Mouse (Mus musculus) testis, adult 2 months (tissue): Measurements from ENCODE around the gene Gm21992. TPM values are rescaled to one million over a fixed set of nuclear protein-coding genes. Genes with fewer than 3 reads are reported as not detected.
"Not testable (repeated sequence)": the region's sequence is repeated elsewhere in the genome, so short reads cannot be mapped to it uniquely, and the experiment has no call there.

Experiments
- H3K27ac ChIP-seq: fragments of 200-500 bp; 2 replicates; pipeline ENCODE4 v1.5.1; 2012; ENCODE audit warnings: low read depth, low read length; ENCODE audit not compliant: control insufficient read depth, insufficient read depth
- H3K27me3 ChIP-seq: fragments of 200-500 bp; 2 replicates; pipeline ENCODE4 v1.6.1; 2012; ENCODE audit warnings: mild to moderate bottlenecking, low read length, moderate library complexity; ENCODE audit not compliant: control insufficient read depth, insufficient read depth
- H3K36me3 ChIP-seq: fragments of 200-500 bp; 2 replicates; pipeline ENCODE4 v1.6.1; 2012; ENCODE audit warnings: mild to moderate bottlenecking, low read length; ENCODE audit not compliant: control insufficient read depth, insufficient read depth
- H3K4me1 ChIP-seq: fragments of 200-500 bp; 2 replicates; pipeline ENCODE4 v1.6.1; 2012; ENCODE audit warnings: low read length; ENCODE audit not compliant: control insufficient read depth, insufficient read depth
- H3K4me3 ChIP-seq: fragments of 200-500 bp; 2 replicates; pipeline ENCODE4 v1.5.1; 2012; ENCODE audit warnings: low read depth, mild to moderate bottlenecking, low read length, moderate library complexity, mixed read lengths; ENCODE audit not compliant: control insufficient read depth
- CTCF ChIP-seq: fragments of 200-500 bp; IDR thresholded peaks from 2 replicates; pipeline ENCODE4 v1.5.1; 2012; ENCODE audit warnings: low read depth, mild to moderate bottlenecking, inconsistent platforms, low read length, moderate library complexity; ENCODE audit not compliant: control insufficient read depth, insufficient read depth, insufficient replicate concordance
- POLR2A ChIP-seq: fragments of 200-500 bp; IDR thresholded peaks from 2 replicates; pipeline ENCODE4 v1.6.1; 2012; ENCODE audit warnings: low read depth, mild to moderate bottlenecking, inconsistent platforms, low read length, moderate library complexity; ENCODE audit not compliant: control insufficient read depth
- polyA plus RNA-seq: library from polyadenylated mRNA; depleted of rRNA; stranded (reverse); fragments of >200 nt; gene quantifications from 2 replicates; pipeline ENCODE4 v1.2.3, GENCODE M21; 2012

The Gm21992 gene
- polyA plus RNA-seq, 1 experiment: 9.4 TPM

- Histone ChIP-seq H3K27me3 (no peaks in the 10 kb centered on the region), H3K4me1 (peaks cover 21% of the 10 kb centered on the region), H3K36me3 (no peaks in the 10 kb centered on the region; the same call in none of the 2 replicates), H3K4me3 (no peak overlapping the region), H3K27ac (no peak overlapping the region)
- TF ChIP-seq CTCF: no peak
- no peak for TF ChIP-seq POLR2A
These were observed 24.7 kb upstream of the Gm21992 start for GRCm38 (mm10) chr19:4836096-4836495.

- Histone ChIP-seq H3K27me3 (no peaks in the 10 kb centered on the region), H3K4me1 (peaks cover 16% of the 10 kb centered on the region), H3K36me3 (no peaks in the 10 kb centered on the region), H3K4me3 (no peak overlapping the region), H3K27ac (no peak overlapping the region)
- TF ChIP-seq CTCF (no peak), POLR2A (no peak)
These were observed 22.6 kb upstream of the Gm21992 start for GRCm38 (mm10) chr19:4833977-4834376.

- Histone ChIP-seq H3K36me3 (no peaks in the 10 kb centered on the region), H3K27ac (no peak overlapping the region), H3K27me3 (no peaks in the 10 kb centered on the region), H3K4me1 (peaks cover 5% of the 10 kb centered on the region), H3K4me3 (no peak overlapping the region)
- TF ChIP-seq POLR2A: no peak
- no peak for TF ChIP-seq CTCF
These were observed 17.7 kb upstream of the Gm21992 start for GRCm38 (mm10) chr19:4829156-4829555.

- Histone ChIP-seq H3K4me1 (peaks cover 5% of the 10 kb centered on the region), H3K27ac (no peak overlapping the region), H3K36me3 (no peaks in the 10 kb centered on the region), H3K4me3 (no peak overlapping the region), H3K27me3 (no peaks in the 10 kb centered on the region)
- TF ChIP-seq POLR2A (no peak), CTCF (no peak)
These were observed 17.2 kb upstream of the Gm21992 start for GRCm38 (mm10) chr19:4828444-4829114.

- Histone ChIP-seq H3K36me3 (no peaks in the 10 kb centered on the region), H3K27me3 (no peaks in the 10 kb centered on the region), H3K4me3 (no peak overlapping the region), H3K27ac (no peak overlapping the region), H3K4me1 (no peaks in the 10 kb centered on the region)
- no peak for TF ChIP-seq POLR2A
- TF ChIP-seq CTCF: no peak
These were observed 9.4 kb upstream of the Gm21992 start for GRCm38 (mm10) chr19:4820678-4821303.

GRCm38 (mm10) chr19:4817182-4817835 lies 5.9 kb upstream of the Gm21992 start:
- peak overlapping the region; percentile 2; the same call in 1 of the 2 replicates for H3K4me3 ChIP-seq
- TF ChIP-seq CTCF: no peak
- no peak for TF ChIP-seq POLR2A
- no peaks in the 10 kb centered on the region; the same call in 1 of the 2 replicates for H3K4me1 ChIP-seq
- H3K27me3 ChIP-seq: no peaks in the 10 kb centered on the region
- no peaks in the 10 kb centered on the region for H3K36me3 ChIP-seq
- H3K27ac ChIP-seq: no peak overlapping the region

GRCm38 (mm10) chr19:4813015-4813414 lies 1.6 kb upstream of the Gm21992 start:
- TF ChIP-seq CTCF: peak; percentile 55; the same call in 1 of the 2 replicates
- TF ChIP-seq POLR2A: no peak
- no peaks in the 10 kb centered on the region for H3K27me3 ChIP-seq
- H3K4me1 ChIP-seq: no peaks in the 10 kb centered on the region; the same call in 1 of the 2 replicates
- H3K27ac ChIP-seq: no peak overlapping the region
- peak overlapping the region; percentile 58 for H3K4me3 ChIP-seq
- H3K36me3 ChIP-seq: peaks cover 2% of the 10 kb centered on the region; the same call in 1 of the 2 replicates

GRCm38 (mm10) chr19:4812334-4812949 lies 1.0 kb upstream of the Gm21992 start:
- not testable (repeated sequence) for H3K36me3 ChIP-seq, H3K27me3 ChIP-seq, H3K4me1 ChIP-seq
- Histone ChIP-seq H3K4me3 (peak overlapping the region; percentile 95), H3K27ac (peak overlapping the region; percentile 98)
